Mouse (Mus musculus) B cell, adult 2 months (primary cell): ENCODE measurements at regions not wholly inside any gene's neighbourhood (a gene's known extent, or its start where the extent isn't known, plus 50 kb on each side); places are given as distances from the start of the nearest gene placed in this dataset.

Experiments
- DNase-seq, 2 experiments: peaks; one replicate each; pipeline ENCODE4 v3.0.0; 2022

- DNase-seq, result no peak
Measured at GRCm38 (mm10) chr1:78050231-78050630, 146.7 kb downstream of the Pax3 start.

GRCm38 (mm10) chr1:78032336-78032735 lies 164.6 kb downstream of the Pax3 start:
- DNase-seq, result no peak

GRCm38 (mm10) chr1:78021766-78022165 lies 175.2 kb downstream of the Pax3 start:
- DNase-seq, result no peak

- DNase-seq, result no peak
Measured at GRCm38 (mm10) chr1:78021014-78021413, 175.9 kb downstream of the Pax3 start.

GRCm38 (mm10) chr1:78017949-78018617 lies 178.9 kb downstream of the Pax3 start:
- DNase-seq, result no peak

GRCm38 (mm10) chr1:78016541-78017267 lies 180.2 kb downstream of the Pax3 start:
- no peak for DNase-seq

- no peak for DNase-seq
Measured at GRCm38 (mm10) chr1:78015999-78016398, 180.9 kb downstream of the Pax3 start.

GRCm38 (mm10) chr1:78013396-78013795 lies 183.5 kb downstream of the Pax3 start:
- no peak for DNase-seq

GRCm38 (mm10) chr1:78008811-78009410 lies 188.0 kb downstream of the Pax3 start:
- no peak for DNase-seq

GRCm38 (mm10) chr1:78004376-78004775 lies 192.6 kb downstream of the Pax3 start:
- no peak for DNase-seq

GRCm38 (mm10) chr1:77998727-77999126 lies 198.2 kb downstream of the Pax3 start:
- DNase-seq, result no peak

GRCm38 (mm10) chr1:77981528-77981927 lies 215.4 kb downstream of the Pax3 start:
- DNase-seq, result no peak

- peak; percentile 41 to 51 for DNase-seq
Measured at GRCm38 (mm10) chr1:77978696-77979095, 218.2 kb downstream of the Pax3 start.

GRCm38 (mm10) chr1:77975941-77976340 lies 221.0 kb downstream of the Pax3 start:
- DNase-seq, result no peak

- peak; percentile 2 to 11 for DNase-seq
Measured at GRCm38 (mm10) chr1:77972301-77972717, 224.6 kb downstream of the Pax3 start.

- DNase-seq, result no peak
Measured at GRCm38 (mm10) chr1:77964656-77965335, 232.1 kb downstream of the Pax3 start.

GRCm38 (mm10) chr1:77959309-77959708 lies 237.6 kb downstream of the Pax3 start:
- no peak for DNase-seq

GRCm38 (mm10) chr1:77957156-77957767 lies 239.7 kb downstream of the Pax3 start:
- DNase-seq, result no peak

GRCm38 (mm10) chr1:77947894-77948293 lies 249.0 kb downstream of the Pax3 start:
- no peak for DNase-seq

GRCm38 (mm10) chr1:77944327-77944645 lies 252.6 kb downstream of the Pax3 start:
- no peak for DNase-seq

GRCm38 (mm10) chr1:77943633-77944326 lies 253.2 kb downstream of the Pax3 start:
- DNase-seq, result no peak

GRCm38 (mm10) chr1:77943101-77943500 lies 253.8 kb downstream of the Pax3 start:
- DNase-seq, result peak; percentile 17 to 24
